Mouse (Mus musculus): ENCODE measurements around the gene Adgrg2. TPM values are rescaled to one million over a fixed set of nuclear protein-coding genes. Genes with fewer than 3 reads are reported as not detected.

Adgrg2 gene
- polyA plus RNA-seq, 1 experiment from 2014 or later, result 2.5 TPM

GRCm38 (mm10) chrX:160441272-160441671 is 50.8 kb downstream of the Adgrg2 start:
- H3K9me3 ChIP-seq, result no peaks in the 10 kb centered on the region
- no peaks in the 10 kb centered on the region for H3K36me3 ChIP-seq
- H3K27me3 ChIP-seq, result peaks cover 18% of the 10 kb centered on the region; the same call in 1 of the 2 replicates
- no peak overlapping the region for H3K27ac ChIP-seq
- H3K4me1 ChIP-seq (replicated peaks), result no peaks in the 10 kb centered on the region
- no peak overlapping the region for H3K4me2 ChIP-seq (replicated peaks)
- H3K4me3 ChIP-seq (replicated peaks), result no peak overlapping the region
- H3K9ac ChIP-seq (replicated peaks), result no peak overlapping the region
- ATAC-seq, result no peak

DNA sequence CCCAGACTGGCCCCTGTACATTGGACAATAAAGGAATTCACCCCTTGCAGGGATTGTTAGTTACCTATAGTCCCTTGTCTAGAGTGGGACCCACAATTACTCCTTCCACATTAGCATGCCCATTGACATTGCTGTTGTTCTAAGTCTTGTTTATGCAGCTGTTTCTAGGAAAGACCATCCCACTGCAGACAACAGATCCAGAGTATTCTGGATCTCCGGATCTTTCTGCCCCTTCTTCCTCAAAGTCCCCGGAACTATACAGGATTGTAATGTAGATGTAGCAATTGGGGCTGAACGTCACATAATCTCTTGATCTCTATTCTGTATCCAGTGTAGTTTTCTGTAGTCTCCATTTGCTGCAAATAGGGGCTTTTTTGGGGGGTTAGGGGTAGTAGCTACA is 57.9 kb downstream of the Adgrg2 start:
- Histone ChIP-seq H3K4me3 (replicated peaks) (no peak overlapping the region), H3K9ac (replicated peaks) (no peak overlapping the region), H3K4me1 (replicated peaks) (no peaks in the 10 kb centered on the region), H3K27me3 (peaks cover 16% of the 10 kb centered on the region; the same call in 1 of the 2 replicates), H3K9me3 (no peaks in the 10 kb centered on the region), H3K36me3 (no peaks in the 10 kb centered on the region), H3K27ac (no peak overlapping the region), H3K4me2 (replicated peaks) (no peak overlapping the region)
- 90% methylated on average over 3 of the region's 3 CpGs for whole genome bisulfite sequencing
- no peak for ATAC-seq

- Histone ChIP-seq H3K27ac (no peak overlapping the region), H3K27me3 (peaks cover 17% of the 10 kb centered on the region; the same call in 1 of the 2 replicates), H3K4me1 (replicated peaks) (no peaks in the 10 kb centered on the region), H3K36me3 (no peaks in the 10 kb centered on the region), H3K4me2 (replicated peaks) (no peak overlapping the region), H3K9me3 (no peaks in the 10 kb centered on the region), H3K4me3 (replicated peaks) (no peak overlapping the region), H3K9ac (replicated peaks) (no peak overlapping the region)
- no peak for ATAC-seq
- WGBS, result 69% methylated on average over 2 of the region's 2 CpGs
Measured at GRCm38 (mm10) chrX:160449363-160449762, 58.9 kb downstream of the Adgrg2 start.

GRCm38 (mm10) chrX:160455686-160456085 is 65.2 kb downstream of the Adgrg2 start:
- Histone ChIP-seq H3K36me3 (no peaks in the 10 kb centered on the region), H3K9ac (replicated peaks) (no peak overlapping the region), H3K9me3 (no peaks in the 10 kb centered on the region), H3K27me3 (peaks cover 21% of the 10 kb centered on the region; the same call in 1 of the 2 replicates), H3K4me1 (replicated peaks) (no peaks in the 10 kb centered on the region), H3K27ac (no peak overlapping the region), H3K4me3 (replicated peaks) (no peak overlapping the region), H3K4me2 (replicated peaks) (no peak overlapping the region)
- no peak for ATAC-seq
- 77% methylated on average over 5 of the region's 5 CpGs for WGBS

DNA sequence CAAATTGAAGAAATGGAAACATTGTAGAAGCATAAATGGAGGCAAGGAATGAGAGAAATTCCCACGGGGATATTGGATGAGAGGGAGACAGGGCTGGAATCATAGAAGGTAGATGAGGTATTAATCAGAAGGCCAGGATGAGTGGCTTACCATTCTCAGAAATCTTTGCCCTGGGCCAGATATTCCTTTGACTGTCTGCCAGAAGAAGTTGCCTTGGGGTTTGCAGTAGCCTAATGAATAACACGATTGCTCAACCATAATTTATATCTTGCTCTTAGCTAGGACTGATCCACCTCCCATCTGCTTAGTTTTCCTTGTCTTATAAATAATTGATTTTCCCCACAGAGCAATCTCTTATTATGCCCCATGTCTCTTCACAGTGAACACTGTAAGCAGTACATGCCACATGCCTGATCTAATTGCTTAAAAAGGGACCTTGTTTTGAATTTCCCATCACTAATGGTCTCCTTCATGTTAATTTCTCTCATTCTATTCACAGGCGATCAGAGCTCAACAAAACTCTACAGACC is 80.8 kb downstream of the Adgrg2 start:
- 73% methylated on average over 3 of the region's 3 CpGs for WGBS
- peak; percentile 75; the same call in 1 of the 2 replicates for ATAC-seq

DNA sequence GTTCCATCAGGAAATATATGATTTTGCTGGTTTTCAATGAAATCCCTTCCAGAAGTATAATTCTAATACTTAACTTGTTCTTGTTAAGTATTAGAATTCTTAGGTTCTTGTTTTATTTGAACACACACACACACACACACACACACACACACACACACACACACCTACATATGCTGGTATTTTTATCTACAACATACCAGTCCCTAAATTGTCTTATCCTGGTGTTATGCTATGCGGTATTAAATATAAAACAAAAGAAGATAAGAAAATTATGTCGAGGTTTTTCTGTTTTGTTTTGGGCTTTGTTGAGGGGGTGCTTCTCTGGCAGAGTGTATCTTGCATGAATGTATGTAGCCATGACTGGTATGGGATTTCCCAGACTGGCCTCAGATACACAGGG is 99.3 kb downstream of the Adgrg2 start:
- 79% methylated on average over 2 of the region's 2 CpGs for WGBS
- H3K4me3 ChIP-seq (replicated peaks), result no peak overlapping the region

More for the DNA sequence above, 80.8 kb downstream of the Adgrg2 start:
- H3K27me3 ChIP-seq, result peaks cover 13% of the 10 kb centered on the region; the same call in 1 of the 2 replicates
- no peak overlapping the region for H3K27ac ChIP-seq
- H3K9ac ChIP-seq (replicated peaks), result no peak overlapping the region
- H3K4me3 ChIP-seq (replicated peaks), result no peak overlapping the region
- H3K4me1 ChIP-seq (replicated peaks), result no peaks in the 10 kb centered on the region
- H3K9me3 ChIP-seq, result no peaks in the 10 kb centered on the region
- no peak overlapping the region for H3K4me2 ChIP-seq (replicated peaks)
- H3K36me3 ChIP-seq, result no peaks in the 10 kb centered on the region

GRCm38 (mm10) chrX:160494333-160494732 is 103.8 kb downstream of the Adgrg2 start:
- Histone ChIP-seq H3K27ac (no peak overlapping the region), H3K36me3 (no peaks in the 10 kb centered on the region), H3K4me2 (replicated peaks) (no peak overlapping the region), H3K4me1 (replicated peaks) (no peaks in the 10 kb centered on the region), H3K9ac (replicated peaks) (no peak overlapping the region), H3K9me3 (no peaks in the 10 kb centered on the region), H3K27me3 (peaks cover 32% of the 10 kb centered on the region), H3K4me3 (replicated peaks) (no peak overlapping the region)
- 60% methylated on average over 3 of the region's 3 CpGs for WGBS
- ATAC-seq, result no peak

More for the DNA sequence above, 99.3 kb downstream of the Adgrg2 start:
- no peak overlapping the region for H3K9ac ChIP-seq (replicated peaks)
- H3K27ac ChIP-seq, result no peak overlapping the region
- no peaks in the 10 kb centered on the region for H3K4me1 ChIP-seq (replicated peaks)
- ATAC-seq, result no peak
- peaks cover 35% of the 10 kb centered on the region for H3K27me3 ChIP-seq
- H3K4me2 ChIP-seq (replicated peaks), result no peak overlapping the region
- H3K9me3 ChIP-seq, result no peaks in the 10 kb centered on the region
- H3K36me3 ChIP-seq, result no peaks in the 10 kb centered on the region

DNA sequence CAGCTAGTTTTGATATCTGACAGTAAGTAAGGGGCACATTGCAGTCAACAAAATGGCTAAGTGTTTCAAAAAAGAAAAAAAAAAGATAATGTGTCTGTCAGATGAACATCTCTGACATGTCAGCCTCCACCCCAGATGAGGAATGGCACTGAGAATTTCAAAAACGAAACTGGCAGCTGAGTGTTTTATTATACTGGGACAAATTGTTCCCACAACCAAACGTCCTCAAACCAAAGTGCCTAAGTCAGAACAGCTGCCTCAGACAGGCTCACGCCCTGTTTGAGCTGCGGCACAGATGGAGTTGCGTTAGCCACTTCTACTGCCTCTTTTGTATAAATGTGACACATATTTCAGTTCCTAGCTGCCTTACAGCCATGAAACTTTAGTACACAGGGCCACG is 104.4 kb downstream of the Adgrg2 start:
- no peaks in the 10 kb centered on the region for H3K4me1 ChIP-seq (replicated peaks)
- H3K4me3 ChIP-seq (replicated peaks), result no peak overlapping the region
- WGBS, result 75% methylated on average over 6 of the region's 6 CpGs
- H3K27me3 ChIP-seq, result peaks cover 32% of the 10 kb centered on the region
- no peaks in the 10 kb centered on the region for H3K9me3 ChIP-seq
- no peak overlapping the region for H3K27ac ChIP-seq
- ATAC-seq, result no peak
- no peaks in the 10 kb centered on the region for H3K36me3 ChIP-seq
- H3K9ac ChIP-seq (replicated peaks), result no peak overlapping the region
- H3K4me2 ChIP-seq (replicated peaks), result no peak overlapping the region

DNA sequence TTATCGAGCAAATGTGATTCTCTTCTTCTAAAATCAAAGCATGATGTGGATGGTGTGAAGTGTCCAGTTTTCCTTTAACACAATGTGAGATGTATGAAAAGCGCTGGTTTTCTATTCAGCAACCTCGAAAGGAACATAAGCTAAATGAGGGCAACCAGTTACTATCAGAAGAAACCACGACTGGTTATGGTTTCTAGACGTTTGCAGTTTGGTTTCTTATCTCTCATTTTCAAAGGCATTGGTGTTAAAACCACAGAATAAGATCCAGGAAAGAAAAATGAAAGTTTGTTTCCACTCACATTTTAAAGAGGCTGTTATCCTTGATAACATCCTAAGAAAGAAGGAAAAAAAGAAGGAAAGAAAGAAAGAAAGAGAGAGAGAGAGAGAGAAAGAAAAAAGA is 106.0 kb downstream of the Adgrg2 start:
- no peaks in the 10 kb centered on the region for H3K9me3 ChIP-seq
- H3K36me3 ChIP-seq, result no peaks in the 10 kb centered on the region
- H3K9ac ChIP-seq (replicated peaks), result no peak overlapping the region
- WGBS, result 78% methylated on average over 5 of the region's 5 CpGs
- peaks cover 25% of the 10 kb centered on the region; the same call in 1 of the 2 replicates for H3K27me3 ChIP-seq
- no peak for ATAC-seq
- no peak overlapping the region for H3K27ac ChIP-seq
- H3K4me3 ChIP-seq (replicated peaks), result no peak overlapping the region
- no peaks in the 10 kb centered on the region for H3K4me1 ChIP-seq (replicated peaks)
- no peak overlapping the region for H3K4me2 ChIP-seq (replicated peaks)

GRCm38 (mm10) chrX:160501095-160501494 is 110.6 kb downstream of the Adgrg2 start:
- Histone ChIP-seq H3K9ac (replicated peaks) (no peak overlapping the region), H3K4me1 (replicated peaks) (peaks cover 6% of the 10 kb centered on the region), H3K4me2 (replicated peaks) (no peak overlapping the region), H3K27me3 (peaks cover 27% of the 10 kb centered on the region; the same call in 1 of the 2 replicates), H3K27ac (no peak overlapping the region), H3K4me3 (replicated peaks) (no peak overlapping the region), H3K36me3 (no peaks in the 10 kb centered on the region), H3K9me3 (no peaks in the 10 kb centered on the region)
- 86% methylated on average over 3 of the region's 3 CpGs for WGBS
- ATAC-seq, result no peak

DNA sequence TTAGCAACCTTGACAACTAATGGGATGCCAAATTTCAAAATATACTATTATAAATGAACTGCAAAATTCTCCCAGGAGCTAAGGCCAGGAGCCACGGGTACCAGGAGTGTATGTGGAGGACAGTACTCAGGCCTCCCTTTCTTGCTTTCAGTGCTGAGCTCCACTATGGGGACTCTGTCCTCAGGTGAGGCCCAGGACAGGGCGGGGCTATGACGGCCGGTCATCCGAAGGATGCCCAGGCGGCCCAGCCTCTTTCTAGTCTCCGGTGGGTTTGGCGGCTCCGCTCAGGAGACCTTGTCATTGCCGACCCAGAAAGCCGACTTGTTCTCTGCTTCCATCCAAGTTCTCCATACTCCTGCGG is 111.2 kb downstream of the Adgrg2 start:
- Histone ChIP-seq H3K36me3 (no peaks in the 10 kb centered on the region), H3K27me3 (peaks cover 23% of the 10 kb centered on the region; the same call in 1 of the 2 replicates), H3K4me2 (replicated peaks) (peak overlapping the region; percentile 51), H3K4me1 (replicated peaks) (peaks cover 6% of the 10 kb centered on the region), H3K9ac (replicated peaks) (peak overlapping the region; percentile 59), H3K27ac (peak overlapping the region; percentile 74), H3K4me3 (replicated peaks) (peak overlapping the region; percentile 59), H3K9me3 (no peaks in the 10 kb centered on the region)
- ATAC-seq, result peak; percentile 85
- 24% methylated on average over 12 of the region's 12 CpGs for WGBS

DNA sequence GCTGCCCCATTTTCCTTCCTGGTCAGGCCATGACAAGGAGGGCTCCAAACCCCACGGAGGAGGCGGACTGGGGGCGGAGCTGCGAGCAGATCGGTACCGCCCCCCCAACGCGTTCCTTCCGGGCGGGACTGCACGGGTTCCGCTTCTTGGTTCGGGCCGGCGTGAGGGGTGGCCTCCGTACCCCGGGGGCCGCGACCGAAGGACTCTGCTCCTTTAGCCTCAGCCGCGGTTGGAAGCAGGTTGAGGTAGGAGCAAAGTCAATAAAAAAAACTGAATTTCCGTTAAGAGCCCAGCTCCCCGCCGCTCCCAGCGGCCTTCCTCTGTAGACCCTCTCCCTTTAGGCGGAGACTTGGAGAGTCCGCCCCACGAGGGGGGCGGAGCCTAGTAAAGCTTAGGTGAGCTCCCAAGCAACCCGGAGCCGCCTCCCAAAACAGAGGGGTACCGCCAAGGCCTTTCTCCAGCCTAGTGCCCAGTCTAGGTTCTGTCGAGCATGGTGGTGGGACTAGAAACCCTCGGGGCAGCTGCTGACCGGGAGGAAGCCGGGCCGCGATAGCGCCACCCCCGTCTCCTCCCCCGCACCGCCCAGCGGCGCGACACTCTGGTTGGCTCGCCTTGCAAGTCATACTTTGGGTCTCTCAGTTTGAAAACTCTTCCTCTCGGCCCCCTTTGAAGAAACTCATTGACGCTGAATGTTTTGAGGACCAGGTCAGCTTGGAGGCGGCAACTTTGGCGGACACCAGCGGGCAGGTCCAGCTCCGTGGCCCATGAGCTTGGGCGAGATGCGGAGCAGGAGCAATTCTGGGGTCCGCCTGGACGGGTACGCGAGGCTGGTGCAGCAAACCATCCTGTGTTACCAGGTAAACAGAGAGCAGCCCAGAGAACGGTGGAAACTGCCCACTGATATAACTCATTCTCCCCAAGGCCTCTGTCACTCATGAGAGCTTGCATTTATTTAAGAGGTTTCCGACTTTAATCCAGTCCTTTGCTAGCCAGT is 111.9 kb downstream of the Adgrg2 start, which contains the start of gene Phka2:
Gene Phka2 (plus strand): TSS at position 119 of the 994 bp plus-strand sequence.
- Histone ChIP-seq H3K4me2 (replicated peaks) (peak within 1 kb of the TSS; percentile 63), H3K9ac (replicated peaks) (peak within 1 kb of the TSS; percentile 59), H3K9me3 (no peaks in the 10 kb centered on the region), H3K36me3 (no peaks in the 10 kb centered on the region), H3K4me1 (replicated peaks) (peaks cover 6% of the 10 kb centered on the region), H3K4me3 (replicated peaks) (peak within 1 kb of the TSS; percentile 59), H3K27ac (peak within 1 kb of the TSS; percentile 74), H3K27me3 (peaks cover 25% of the 10 kb centered on the region; the same call in 1 of the 2 replicates)
- WGBS, result 24% methylated on average over 60 of the region's 61 CpGs
- peak; percentile 99 for ATAC-seq

All from midbrain, embryonic 13.5 days (tissue).